Mouse (Mus musculus): ENCODE results near the gene Bst2.
"Not testable (repeated sequence)": the region's sequence is repeated elsewhere in the genome, so short reads cannot be mapped to it uniquely, and the experiment has no call there.

Bst2 gene

GRCm38 (mm10) chr8:71519037-71519825, 18.0 kb downstream of the Bst2 start:
- not testable (repeated sequence) for DNase-seq (ENCODE audit: low spot score)

GRCm38 (mm10) chr8:71516786-71517185, 20.5 kb downstream of the Bst2 start:
- DNase-seq (ENCODE audit: low spot score): no peak

GRCm38 (mm10) chr8:71515043-71515442, 22.2 kb downstream of the Bst2 start:
- DNase-seq (ENCODE audit: low spot score): no peak

GRCm38 (mm10) chr8:71513018-71513754, 24.1 kb downstream of the Bst2 start:
- no peak for DNase-seq (ENCODE audit: low spot score)

GRCm38 (mm10) chr8:71511644-71512043, 25.6 kb downstream of the Bst2 start, which contains the start of gene Plvap:
Gene Plvap, minus strand, starts transcription at chr8:71511752.
- DNase-seq (ENCODE audit: low spot score): no peak

GRCm38 (mm10) chr8:71509316-71509715, 27.9 kb downstream of the Bst2 start:
- DNase-seq (ENCODE audit: low spot score): no peak

GRCm38 (mm10) chr8:71507589-71508104, 29.6 kb downstream of the Bst2 start:
- peak; percentile 72 for DNase-seq (ENCODE audit: low spot score)

GRCm38 (mm10) chr8:71505979-71506378, 31.3 kb downstream of the Bst2 start:
- DNase-seq (ENCODE audit: low spot score): no peak

GRCm38 (mm10) chr8:71505326-71505725, 31.9 kb downstream of the Bst2 start:
- no peak for DNase-seq (ENCODE audit: low spot score)

GRCm38 (mm10) chr8:71504349-71504748, 32.9 kb downstream of the Bst2 start:
- no peak for DNase-seq (ENCODE audit: low spot score)

GRCm38 (mm10) chr8:71498816-71499690, 38.2 kb downstream of the Bst2 start:
- no peak for DNase-seq (ENCODE audit: low spot score)

- DNase-seq (ENCODE audit: low spot score): no peak
Observed at GRCm38 (mm10) chr8:71497881-71498501, 39.3 kb downstream of the Bst2 start.

- DNase-seq (ENCODE audit: low spot score): no peak
Observed at GRCm38 (mm10) chr8:71497077-71497645, 40.1 kb downstream of the Bst2 start.

GRCm38 (mm10) chr8:71496481-71496880, 40.8 kb downstream of the Bst2 start:
- no peak for DNase-seq (ENCODE audit: low spot score)

- no peak for DNase-seq (ENCODE audit: low spot score)
Observed at GRCm38 (mm10) chr8:71495811-71496210, 41.4 kb downstream of the Bst2 start.

- DNase-seq (ENCODE audit: low spot score): peak; percentile 68
Observed at GRCm38 (mm10) chr8:71495039-71495438, 42.2 kb downstream of the Bst2 start.

GRCm38 (mm10) chr8:71488454-71488853, 48.8 kb downstream of the Bst2 start:
- peak; percentile 88 for DNase-seq (ENCODE audit: low spot score)

GRCm38 (mm10) chr8:71487691-71488445, 49.4 kb downstream of the Bst2 start, which contains the start of gene Gtpbp3:
Gene Gtpbp3, plus strand, starts transcription at chr8:71488103.
- peak; percentile 61 for DNase-seq (ENCODE audit: low spot score)

- DNase-seq (ENCODE audit: low spot score): no peak
Observed at GRCm38 (mm10) chr8:71486136-71486529, 51.1 kb downstream of the Bst2 start.

All from left cerebral cortex, adult 11 months (tissue).